Mouse (Mus musculus) liver, embryonic 14.5 days (tissue): ENCODE results near the gene Gm17651.

Source experiments
- CTCF ChIP-seq: IDR thresholded peaks from 2 replicates; pipeline ENCODE4 v1.5.1; 2016; ENCODE audit warnings: antibody characterized with exemption, low read depth, control low read depth
- EP300 ChIP-seq: IDR thresholded peaks from 2 replicates; pipeline ENCODE4 v1.6.1; 2016; ENCODE audit warnings: antibody characterized with exemption, low read depth

- TF ChIP-seq CTCF (no peak), EP300 (no peak; the same call in 1 of the 2 replicates)
Measured at GRCm38 (mm10) chr3:97657655-97658411, 16.7 kb downstream of the Gm17651 start, which contains the start of gene Prkab2.
